Comparison of ENCODE assay signal across 8 mouse cellular contexts in the genomic region with DNA sequence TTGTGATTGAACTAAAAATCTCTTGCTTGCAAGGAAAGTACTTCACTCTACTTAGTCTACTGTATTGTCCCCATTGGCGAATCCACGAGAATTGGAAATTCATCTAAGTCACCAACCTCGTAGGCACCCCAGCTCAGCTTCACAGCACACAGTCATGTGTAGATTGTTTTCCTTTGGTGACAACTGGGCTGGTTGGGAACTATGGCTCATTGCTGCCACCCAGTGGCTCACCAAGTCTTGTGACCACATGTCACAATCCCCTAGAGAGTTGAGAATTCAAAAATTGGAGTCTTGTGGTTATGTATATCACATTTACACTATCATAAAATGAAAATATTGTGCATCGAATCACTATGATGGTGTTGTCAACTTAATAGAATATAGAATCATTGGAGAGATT. TPM values are rescaled to one million over a fixed set of nuclear protein-coding genes. Genes with fewer than 3 reads are reported as not detected.
DNase-seq lines count a peak whose midpoint lies in the region; ATAC-seq and TF ChIP-seq lines count a peak whose summit lies in the region.

No protein-coding gene starts in this region.

- 44% methylated on average over 4 of the region's 4 CpGs for WGBS in kidney, adult 2 months
- WGBS in kidney, embryonic 15.5 days: 48% methylated on average over 4 of the region's 4 CpGs
- 59% methylated on average over 4 of the region's 4 CpGs for WGBS in midbrain, postnatal 0 days

- no peaks in the 10 kb centered on the region for H3K9me3 ChIP-seq in kidney, embryonic 15.5 days (replicated peaks)
- no peaks in the 10 kb centered on the region for H3K9me3 ChIP-seq in midbrain, postnatal 0 days (ENCODE audit: low read length)

- no peaks in the 10 kb centered on the region for H3K27me3 ChIP-seq in kidney, adult 2 months (replicated peaks; ENCODE audit: control insufficient read depth, insufficient read depth, low read length)
- H3K27me3 ChIP-seq in kidney, embryonic 15.5 days: no peaks in the 10 kb centered on the region
- H3K27me3 ChIP-seq in midbrain, postnatal 0 days (ENCODE audit: insufficient read depth, low read length): no peaks in the 10 kb centered on the region

- TF ChIP-seq POLR2A in kidney, adult 2 months (IDR thresholded peaks at IDR 0.05; ENCODE audit: low read depth, low read length): no peak
- no peak for TF ChIP-seq POLR2A in bone marrow macrophage, adult 2 months (IDR thresholded peaks at IDR 0.05; ENCODE audit: borderline replicate concordance, low read depth, low read length)

- peak; percentile 89 for TF ChIP-seq CTCF in kidney, adult 2 months (conservative IDR thresholded peaks at IDR 0.05; ENCODE audit: insufficient read depth, insufficient read length, low read depth, low read length)
- TF ChIP-seq CTCF in bone marrow macrophage, adult 2 months (IDR thresholded peaks at IDR 0.05; ENCODE audit: low read depth, low read length): peak; percentile 43; the same call in 1 of the 2 replicates
- peak; percentile 86 for TF ChIP-seq CTCF in layer of hippocampus, adult 2 months (conservative IDR thresholded peaks at IDR 0.05)
- TF ChIP-seq CTCF in midbrain, postnatal 0 days (IDR thresholded peaks at IDR 0.05): peak; percentile 73

- peak; percentile 63 for DNase-seq in kidney, adult 2 months
- peak; percentile 50 for DNase-seq in ES-CJ7 (ENCODE audit: low read depth, low spot score)
- DNase-seq in forelimb bud, embryonic 11.5 days (ENCODE audit: low read depth, low spot score): peak; percentile 53
- DNase-seq in layer of hippocampus, adult 2 months (ENCODE audit: low spot score in 2 of 2): peak in 1 of 2 experiments; percentile 60
- peak; percentile 76 for DNase-seq in midbrain, postnatal 0 days (ENCODE audit: low spot score)

- no peaks in the 10 kb centered on the region for H3K36me3 ChIP-seq in kidney, adult 2 months (ENCODE audit: control insufficient read depth, insufficient read depth, low read length)
- H3K36me3 ChIP-seq in kidney, embryonic 15.5 days: no peaks in the 10 kb centered on the region
- H3K36me3 ChIP-seq in midbrain, postnatal 0 days (ENCODE audit: insufficient read depth, low read length): no peaks in the 10 kb centered on the region

- H3K27ac ChIP-seq in kidney, adult 2 months (ENCODE audit: insufficient read depth, low read depth, low read length): no peak overlapping the region
- no peak overlapping the region for H3K27ac ChIP-seq in kidney, embryonic 15.5 days
- H3K27ac ChIP-seq in bone marrow macrophage, adult 2 months (ENCODE audit: insufficient read depth, low read depth, low read length): no peak overlapping the region
- H3K27ac ChIP-seq in layer of hippocampus, adult 2 months: no peak overlapping the region
- H3K27ac ChIP-seq in midbrain, postnatal 0 days (ENCODE audit: low read depth, low read length): no peak overlapping the region

- no peaks in the 10 kb centered on the region for H3K4me1 ChIP-seq in kidney, adult 2 months (ENCODE audit: control insufficient read depth, insufficient read depth, low read length)
- no peaks in the 10 kb centered on the region for H3K4me1 ChIP-seq in kidney, embryonic 15.5 days
- H3K4me1 ChIP-seq in bone marrow macrophage, adult 2 months (ENCODE audit: control insufficient read depth, insufficient read depth, low read length): no peaks in the 10 kb centered on the region
- H3K4me1 ChIP-seq in midbrain, postnatal 0 days (ENCODE audit: insufficient read depth, low read length): no peaks in the 10 kb centered on the region; the same call in 1 of the 2 replicates

- H3K9ac ChIP-seq in kidney, embryonic 15.5 days: no peak overlapping the region
- no peak overlapping the region for H3K9ac ChIP-seq in midbrain, postnatal 0 days (replicated peaks; ENCODE audit: low read length, poor library complexity, severe bottlenecking)

- no peak overlapping the region for H3K4me2 ChIP-seq in kidney, embryonic 15.5 days
- no peak overlapping the region for H3K4me2 ChIP-seq in midbrain, postnatal 0 days (ENCODE audit: low read depth, low read length, poor library complexity, severe bottlenecking)

- H3K4me3 ChIP-seq in kidney, adult 2 months (ENCODE audit: insufficient read depth, low read depth, low read length): no peak overlapping the region
- H3K4me3 ChIP-seq in kidney, embryonic 15.5 days (replicated peaks): no peak overlapping the region
- no peak overlapping the region for H3K4me3 ChIP-seq in bone marrow macrophage, adult 2 months (ENCODE audit: insufficient read depth, low read length)
- no peak overlapping the region for H3K4me3 ChIP-seq in layer of hippocampus, adult 2 months
- H3K4me3 ChIP-seq in midbrain, postnatal 0 days (ENCODE audit: low read depth, low read length): no peak overlapping the region

- ATAC-seq in kidney, embryonic 15.5 days (replicated peaks; ENCODE audit: low FRiP score): no peak
- no peak for ATAC-seq in midbrain, postnatal 0 days (ENCODE audit: low FRiP score)
- ATAC-seq in erythroblast, adult 5-6 weeks (replicated peaks; ENCODE audit: low FRiP score, poor library complexity, severe bottlenecking): no peak

RNA-seq across cellular contexts. Expression of a gene that starts 47.1 kb away (rescaled TPM):
- polyA plus RNA-seq in kidney, adult 2 months (2012; rRNA removed): 195 and 227 TPM in 2 replicates
- polyA plus RNA-seq in kidney, embryonic 15.5 days (2015; fragmentation: Nextera tagmentation; extraction: Ambion mirVana): 34.2 and 37.8 TPM in 2 replicates
- polyA plus RNA-seq in bone marrow macrophage, adult 2 months (2012; ENCODE audit: insufficient read depth, insufficient read length, missing spikeins): 217 and 227 TPM in 2 replicates
- 100 to 1,000 TPM; 189 to 208 TPM for total RNA-seq in layer of hippocampus, adult 2 months (2021)
- 83.3 and 97.3 TPM in 2 replicates for total RNA-seq in midbrain, postnatal 0 days (2014; rRNA removed)
- 85.1 and 93.1 TPM in 2 replicates for polyA plus RNA-seq in midbrain, postnatal 0 days (2015; fragmentation: Nextera tagmentation; extraction: Ambion mirVana)
- 16.7 and 24.9 TPM in 2 replicates for total RNA-seq in erythroblast, adult 5-6 weeks (2015; ENCODE audit: low replicate concordance)
- 5.4 and 5.5 TPM in 2 replicates for total RNA-seq in erythroblast, adult 5-6 weeks (2017; ENCODE audit: low replicate concordance)

RNA-seq across cellular contexts. Expression of a gene that starts 54.0 kb away (rescaled TPM):
- polyA plus RNA-seq in kidney, adult 2 months (2012; rRNA removed): 236 and 254 TPM in 2 replicates
- polyA plus RNA-seq in kidney, embryonic 15.5 days (2015; fragmentation: Nextera tagmentation; extraction: Ambion mirVana): 71.4 and 78.4 TPM in 2 replicates
- 100 and 135 TPM in 2 replicates for polyA plus RNA-seq in bone marrow macrophage, adult 2 months (2012; ENCODE audit: insufficient read depth, insufficient read length, missing spikeins)
- total RNA-seq in layer of hippocampus, adult 2 months (2021): 100 to 1,000 TPM; 223 to 226 TPM
- 319 and 542 TPM in 2 replicates for total RNA-seq in midbrain, postnatal 0 days (2014; rRNA removed)
- polyA plus RNA-seq in midbrain, postnatal 0 days (2015; fragmentation: Nextera tagmentation; extraction: Ambion mirVana): 94.3 and 95.9 TPM in 2 replicates
- total RNA-seq in erythroblast, adult 5-6 weeks (2015; ENCODE audit: low replicate concordance): 6.3 and 13.6 TPM in 2 replicates
- total RNA-seq in erythroblast, adult 5-6 weeks (2017; ENCODE audit: low replicate concordance): 15.9 and 29.3 TPM in 2 replicates
